Mouse (Mus musculus) heart, embryonic 11.5 days (tissue): ENCODE results near the gene Tmem136. TPM values are rescaled to one million over a fixed set of nuclear protein-coding genes. Genes with fewer than 3 reads are reported as not detected.

Source experiments
- ATAC-seq: fragments of 200-750 bp; cut with Nextera tagmentation; replicated peaks from 2 replicates; pipeline ENCODE4 v1.8.0; 2017; ENCODE audit warnings: moderate library complexity; ENCODE audit not compliant: insufficient number of reproducible peaks, low FRiP score, low TSS enrichment
- H3K27ac ChIP-seq: fragments of 300-500 bp; sonication (generic); 2 replicates; pipeline ENCODE4 v1.5.1; 2014; ENCODE audit warnings: mild to moderate bottlenecking, low read depth, low read length
- H3K27me3 ChIP-seq: fragments of 300-500 bp; sonication (generic); 2 replicates; pipeline ENCODE4 v1.6.1; 2014; ENCODE audit warnings: mild to moderate bottlenecking, low read length, mixed read lengths; ENCODE audit not compliant: control insufficient read depth, insufficient read depth
- H3K36me3 ChIP-seq: fragments of 300-500 bp; sonication (generic); 2 replicates; pipeline ENCODE4 v1.6.1; 2014; ENCODE audit warnings: mild to moderate bottlenecking, low read length, moderate library complexity, mixed read lengths; ENCODE audit not compliant: control insufficient read depth, insufficient read depth
- H3K4me1 ChIP-seq: fragments of 300-500 bp; sonication (generic); 2 replicates; pipeline ENCODE4 v1.6.1; 2014; ENCODE audit warnings: low read length; ENCODE audit not compliant: control insufficient read depth, insufficient read depth
- H3K4me2 ChIP-seq: fragments of 300-500 bp; sonication (generic); 2 replicates; pipeline ENCODE4 v1.6.1; 2014; ENCODE audit warnings: mild to moderate bottlenecking, moderate library complexity
- H3K4me3 ChIP-seq: fragments of 300-500 bp; sonication (generic); 2 replicates; pipeline ENCODE4 v1.5.1; 2014; ENCODE audit warnings: low read depth, low read length
- H3K9ac ChIP-seq: fragments of 300-500 bp; sonication (generic); 2 replicates; pipeline ENCODE4 v1.6.1; 2014; ENCODE audit warnings: mild to moderate bottlenecking, low read depth, low read length, moderate library complexity
- H3K9me3 ChIP-seq: fragments of 300-500 bp; sonication (generic); replicated peaks from 2 replicates; pipeline ENCODE4 v1.6.1; 2016; ENCODE audit warnings: low read length; ENCODE audit not compliant: control insufficient read depth
- WGBS: fragments of 180-500 bp; shearing (Covaris S2); extraction: QIAGEN DNeasy Blood & Tissue Kit; methylation state at CpG from one replicate; pipeline ENCODE4 v1.1.7; 2014; ENCODE audit not compliant: insufficient replicate concordance; 5-methylcytosine and 5-hydroxymethylcytosine counted together
- polyA plus RNA-seq: library from polyadenylated mRNA; unstranded; fragments of >200 nt; fragmentation: Nextera tagmentation; extraction: Ambion mirVana; gene quantifications from 2 replicates; pipeline ENCODE4 v1.2.1, GENCODE M21; 2014

Gene Tmem136
- polyA plus RNA-seq, 1 experiment from 2014 or later: 14.1 TPM

GRCm38 (mm10) chr9:43078711-43079110, 37.7 kb downstream of the Tmem136 start:
- H3K9ac ChIP-seq: no peak overlapping the region
- no peaks in the 10 kb centered on the region for H3K36me3 ChIP-seq
- H3K27ac ChIP-seq: no peak overlapping the region
- 87% methylated on average over 3 of the region's 3 CpGs for WGBS
- H3K4me2 ChIP-seq: no peak overlapping the region
- H3K9me3 ChIP-seq: no peaks in the 10 kb centered on the region
- peaks cover 19% of the 10 kb centered on the region for H3K4me1 ChIP-seq
- no peak overlapping the region for H3K4me3 ChIP-seq
- no peaks in the 10 kb centered on the region for H3K27me3 ChIP-seq
- no peak for ATAC-seq

- no peak for ATAC-seq
- Histone ChIP-seq H3K4me3 (no peak overlapping the region), H3K9ac (no peak overlapping the region), H3K4me1 (peaks cover 14% of the 10 kb centered on the region), H3K36me3 (no peaks in the 10 kb centered on the region), H3K9me3 (no peaks in the 10 kb centered on the region), H3K27ac (no peak overlapping the region), H3K4me2 (no peak overlapping the region), H3K27me3 (no peaks in the 10 kb centered on the region)
- 74% methylated on average over 7 of the region's 7 CpGs for WGBS
Observed at GRCm38 (mm10) chr9:43076163-43076562, 40.2 kb downstream of the Tmem136 start.

GRCm38 (mm10) chr9:43074611-43075010, 41.8 kb downstream of the Tmem136 start:
- H3K9me3 ChIP-seq: no peaks in the 10 kb centered on the region
- no peak overlapping the region for H3K4me2 ChIP-seq
- WGBS: 84% methylated on average over 1 of the region's 1 CpGs
- H3K4me1 ChIP-seq: peaks cover 8% of the 10 kb centered on the region
- H3K27me3 ChIP-seq: no peaks in the 10 kb centered on the region
- no peak for ATAC-seq
- H3K9ac ChIP-seq: no peak overlapping the region
- no peak overlapping the region for H3K4me3 ChIP-seq
- H3K36me3 ChIP-seq: no peaks in the 10 kb centered on the region
- H3K27ac ChIP-seq: no peak overlapping the region

- no peak for ATAC-seq
- Histone ChIP-seq H3K27ac (no peak overlapping the region), H3K4me3 (no peak overlapping the region), H3K9ac (no peak overlapping the region), H3K36me3 (no peaks in the 10 kb centered on the region), H3K27me3 (no peaks in the 10 kb centered on the region), H3K4me1 (peaks cover 16% of the 10 kb centered on the region), H3K4me2 (no peak overlapping the region), H3K9me3 (no peaks in the 10 kb centered on the region)
- WGBS: 54% methylated on average over 2 of the region's 2 CpGs
Observed at GRCm38 (mm10) chr9:43071741-43072140, 44.6 kb downstream of the Tmem136 start.

- no peak overlapping the region for H3K27ac ChIP-seq
Observed at GRCm38 (mm10) chr9:43071176-43071575, 45.2 kb downstream of the Tmem136 start.

GRCm38 (mm10) chr9:43070566-43070965, 45.8 kb downstream of the Tmem136 start:
- 78% methylated on average over 4 of the region's 4 CpGs for WGBS
- no peak for ATAC-seq
- Histone ChIP-seq H3K27ac (no peak overlapping the region), H3K4me3 (no peak overlapping the region), H3K4me1 (peaks cover 12% of the 10 kb centered on the region), H3K27me3 (no peaks in the 10 kb centered on the region), H3K36me3 (no peaks in the 10 kb centered on the region), H3K9ac (no peak overlapping the region), H3K9me3 (no peaks in the 10 kb centered on the region), H3K4me2 (no peak overlapping the region)

More at GRCm38 (mm10) chr9:43071176-43071575, 45.2 kb downstream of the Tmem136 start:
- Histone ChIP-seq H3K4me2 (no peak overlapping the region), H3K4me1 (peaks cover 13% of the 10 kb centered on the region), H3K9me3 (no peaks in the 10 kb centered on the region), H3K36me3 (no peaks in the 10 kb centered on the region), H3K27me3 (no peaks in the 10 kb centered on the region), H3K9ac (no peak overlapping the region), H3K4me3 (no peak overlapping the region)
- ATAC-seq: no peak
- 33% methylated on average over 4 of the region's 4 CpGs for WGBS

GRCm38 (mm10) chr9:43070153-43070552, 46.2 kb downstream of the Tmem136 start:
- no peak overlapping the region for H3K9ac ChIP-seq
- 89% methylated on average over 2 of the region's 2 CpGs for WGBS

GRCm38 (mm10) chr9:43067896-43068295, 48.5 kb downstream of the Tmem136 start:
- no peak overlapping the region for H3K27ac ChIP-seq
- H3K36me3 ChIP-seq: no peaks in the 10 kb centered on the region
- H3K4me3 ChIP-seq: no peak overlapping the region
- ATAC-seq: no peak
- no peaks in the 10 kb centered on the region for H3K9me3 ChIP-seq
- H3K4me2 ChIP-seq: no peak overlapping the region
- peaks cover 12% of the 10 kb centered on the region for H3K4me1 ChIP-seq
- H3K27me3 ChIP-seq: no peaks in the 10 kb centered on the region
- no peak overlapping the region for H3K9ac ChIP-seq
- WGBS: 76% methylated on average over 3 of the region's 3 CpGs

More at GRCm38 (mm10) chr9:43070153-43070552, 46.2 kb downstream of the Tmem136 start:
- Histone ChIP-seq H3K4me2 (no peak overlapping the region), H3K36me3 (no peaks in the 10 kb centered on the region), H3K9me3 (no peaks in the 10 kb centered on the region), H3K27ac (no peak overlapping the region), H3K4me1 (peaks cover 12% of the 10 kb centered on the region), H3K27me3 (no peaks in the 10 kb centered on the region), H3K4me3 (no peak overlapping the region)
- ATAC-seq: no peak

GRCm38 (mm10) chr9:43065231-43065630, 51.1 kb downstream of the Tmem136 start:
- H3K27ac ChIP-seq: no peak overlapping the region
- H3K4me1 ChIP-seq: peaks cover 8% of the 10 kb centered on the region; the same call in 1 of the 2 replicates
- no peaks in the 10 kb centered on the region for H3K9me3 ChIP-seq
- 78% methylated on average over 4 of the region's 4 CpGs for WGBS
- no peak overlapping the region for H3K4me2 ChIP-seq
- ATAC-seq: no peak
- H3K27me3 ChIP-seq: no peaks in the 10 kb centered on the region
- H3K4me3 ChIP-seq: no peak overlapping the region
- H3K9ac ChIP-seq: no peak overlapping the region
- H3K36me3 ChIP-seq: no peaks in the 10 kb centered on the region
